Mouse (Mus musculus) A20 (cell line): Measurements from ENCODE around the gene Clpsl2.
"Not testable (repeated sequence)": the region's sequence is repeated elsewhere in the genome, so short reads cannot be mapped to it uniquely, and the experiment has no call there.

Experiments used
- DNase-seq: peaks from one replicate; pipeline ENCODE4 v3.0.0-alpha.2; 2011; ENCODE audit warnings: low read depth, low spot score

The Clpsl2 gene

GRCm38 (mm10) chr17:28521071-28521726 lies 28.0 kb upstream of the Clpsl2 start:
- DNase-seq, result no peak

DNA sequence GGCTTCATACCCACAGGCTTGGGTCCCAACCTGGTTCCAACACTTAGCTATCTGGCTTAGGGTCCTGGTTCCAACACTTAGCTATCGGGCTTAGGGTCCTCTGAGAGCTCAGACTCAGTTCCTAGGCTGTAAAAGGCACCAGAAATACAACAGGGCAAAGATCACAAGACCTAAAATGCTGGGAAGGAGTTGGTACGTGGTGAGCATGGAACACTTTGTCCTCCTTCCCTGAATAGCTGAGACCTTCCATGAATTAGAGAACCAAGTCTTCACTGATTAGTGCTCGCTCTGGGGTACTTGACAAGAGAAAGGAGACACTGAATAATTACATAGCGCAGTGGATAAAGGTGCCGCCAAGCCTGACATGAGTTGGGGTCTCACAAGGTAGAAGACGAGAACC lies 27.3 kb upstream of the Clpsl2 start:
- DNase-seq, result no peak

DNA sequence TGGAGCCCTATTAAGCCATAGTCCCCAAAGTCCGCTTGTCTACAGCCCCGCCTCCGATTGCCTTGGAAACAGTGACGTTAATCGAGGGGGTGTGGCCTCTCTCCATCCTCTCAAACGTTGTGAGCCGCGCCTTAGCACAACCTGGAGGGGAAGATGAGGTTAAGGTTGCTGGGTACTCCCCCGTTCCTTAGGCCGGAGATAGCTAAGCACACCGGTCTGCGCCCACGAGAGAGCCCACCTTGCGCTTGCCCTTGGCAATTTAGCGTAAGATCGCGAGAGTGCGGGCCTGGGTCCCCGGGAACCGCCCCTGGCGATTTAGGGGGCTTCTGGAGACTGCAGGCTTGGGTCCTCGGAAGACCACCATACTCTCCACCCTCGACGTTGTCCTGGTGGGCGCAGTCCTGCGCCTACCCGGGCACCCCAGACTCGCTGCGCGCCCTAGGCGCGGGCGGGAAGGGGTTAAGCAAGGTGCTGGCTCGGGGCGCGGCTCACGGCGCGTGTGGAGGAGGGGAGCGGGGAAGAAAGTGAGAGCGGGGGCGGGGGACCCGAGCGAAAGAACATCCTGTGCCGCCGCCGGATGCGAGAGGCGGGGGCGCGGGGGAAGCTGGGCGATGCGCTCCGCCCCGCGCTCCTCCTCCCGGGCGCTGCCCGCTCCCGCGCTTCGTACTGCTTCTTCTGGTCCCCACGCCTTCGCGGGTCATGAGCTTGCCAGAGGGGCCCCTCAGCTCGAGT lies 26.4 kb upstream of the Clpsl2 start:
- peak; percentile 94 for DNase-seq

DNA sequence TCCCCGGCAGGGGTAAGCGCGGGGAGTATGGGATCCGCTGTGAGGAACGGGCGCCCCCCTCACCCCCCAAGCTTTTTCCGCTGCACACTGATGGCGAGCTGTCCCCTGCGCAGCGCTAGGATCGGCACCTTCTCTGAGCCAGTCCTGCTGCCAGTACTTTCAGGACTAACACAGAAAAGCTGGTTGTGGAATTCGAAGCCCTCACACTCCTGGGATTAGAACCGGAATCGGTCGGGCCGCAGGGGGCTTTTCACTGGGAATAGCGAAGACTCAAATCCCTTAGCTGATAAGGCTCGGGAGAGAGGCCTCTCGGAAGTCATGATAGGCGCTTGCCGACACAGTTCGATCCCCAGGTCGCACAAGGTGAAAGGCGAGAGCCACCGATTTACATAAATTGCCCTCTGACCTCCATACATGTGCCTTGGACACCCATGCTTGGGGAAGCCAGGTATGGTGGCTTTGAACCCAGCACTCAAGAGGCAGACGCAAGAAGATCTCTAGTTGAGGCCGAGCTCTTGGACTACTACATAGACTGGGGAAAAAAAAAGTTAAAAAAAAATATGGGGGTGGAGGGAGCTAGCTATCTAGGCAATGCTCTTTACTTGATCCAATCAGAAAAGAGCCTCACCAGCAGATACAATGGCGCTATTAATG lies 25.7 kb upstream of the Clpsl2 start:
- peak; percentile 83 for DNase-seq

DNA sequence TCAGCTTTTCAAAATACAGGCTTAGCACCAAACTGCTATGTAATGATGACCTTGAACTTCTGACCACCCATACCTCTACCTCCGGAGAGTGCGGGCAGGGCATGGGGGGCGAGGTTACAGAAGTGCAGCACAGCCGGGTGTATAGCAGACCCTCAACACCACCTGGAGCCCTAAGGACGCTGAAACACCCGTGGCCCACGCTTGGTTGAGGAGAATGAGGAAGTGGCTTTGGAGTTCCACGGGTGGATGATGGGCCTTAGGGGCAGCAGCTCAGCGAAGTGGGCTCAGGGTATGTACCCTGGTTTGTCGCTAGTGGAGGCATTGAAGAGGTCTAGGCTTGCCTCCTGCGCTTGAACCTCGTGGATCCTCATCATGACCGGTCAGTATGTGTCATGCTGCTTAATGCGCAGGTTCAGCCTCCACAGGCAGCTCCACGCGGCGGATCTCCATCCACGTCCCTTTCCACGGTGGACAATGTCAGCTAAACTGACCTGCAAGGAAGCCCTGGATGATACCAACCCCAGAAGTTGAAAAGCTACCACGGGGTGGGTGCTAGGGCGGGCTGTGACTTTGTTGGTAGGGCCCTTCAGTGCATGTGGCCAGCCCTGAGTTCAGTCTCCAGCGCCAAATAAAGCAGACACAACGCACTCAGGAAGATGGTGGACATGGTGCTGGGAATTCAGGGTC lies 25.1 kb upstream of the Clpsl2 start:
- DNase-seq, result no peak

GRCm38 (mm10) chr17:28524831-28525430 lies 24.3 kb upstream of the Clpsl2 start:
- peak; percentile 72 for DNase-seq

DNA sequence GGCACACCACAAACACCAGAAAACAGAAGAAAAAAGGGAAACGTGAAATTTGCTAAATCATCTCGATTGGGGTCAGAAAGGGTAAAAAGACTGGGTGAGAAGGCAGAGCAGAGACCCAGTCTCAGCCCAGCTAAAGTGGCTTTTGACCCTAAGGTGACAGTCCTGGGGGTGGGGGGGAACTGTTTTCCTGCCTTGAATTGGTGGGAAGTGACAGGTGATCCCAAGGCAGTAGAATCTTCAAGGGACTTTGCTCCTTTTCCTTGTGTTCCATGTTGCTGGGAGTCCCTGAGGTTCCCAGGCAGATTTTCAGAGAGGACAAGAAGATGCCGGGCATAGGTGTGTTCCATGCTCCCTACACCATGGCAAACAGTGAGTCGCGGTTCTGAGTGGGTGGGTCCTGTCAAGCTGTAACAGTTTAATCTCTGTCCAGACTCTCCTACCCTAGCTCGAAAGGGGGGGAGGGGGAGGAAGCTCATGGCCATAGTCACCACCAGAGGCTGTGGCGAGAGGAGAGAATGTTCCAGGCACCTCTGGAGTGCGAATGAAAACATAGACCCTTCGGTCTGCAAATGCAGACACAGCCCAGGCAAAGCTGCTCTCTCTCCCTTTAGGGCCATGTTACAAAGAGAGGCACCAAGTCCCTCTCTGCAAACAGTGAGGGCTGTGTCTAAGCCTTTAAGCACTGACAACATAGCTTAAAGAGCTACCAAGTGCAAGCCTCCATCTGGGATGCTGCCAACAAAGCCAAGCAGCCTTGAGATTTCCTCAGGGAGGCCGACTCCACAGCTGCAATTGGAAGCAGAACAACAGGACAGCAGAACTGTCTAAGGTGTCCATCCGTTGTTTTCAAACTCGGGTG lies 21.8 kb upstream of the Clpsl2 start:
- no peak for DNase-seq

DNA sequence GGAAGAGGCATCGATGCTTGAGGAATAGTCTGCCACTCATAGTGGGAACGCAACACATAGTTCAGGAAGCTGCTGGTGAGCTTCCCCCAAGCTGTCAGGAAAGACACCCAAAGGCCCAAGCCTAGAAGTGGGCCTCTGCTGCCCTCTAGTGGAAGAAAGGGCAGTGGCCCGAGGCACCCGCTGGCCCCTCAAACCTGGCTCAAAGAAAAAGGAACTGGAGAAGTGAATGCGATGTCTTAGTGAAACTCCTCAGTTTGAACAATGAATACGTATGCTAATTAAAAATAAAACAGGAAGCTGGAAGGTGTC lies 21.2 kb upstream of the Clpsl2 start:
- DNase-seq, result peak; percentile 87

GRCm38 (mm10) chr17:28529116-28529515 lies 20.1 kb upstream of the Clpsl2 start:
- DNase-seq, result no peak

- no peak for DNase-seq
These were observed 18.7 kb upstream of the Clpsl2 start, which contains the start of gene Armc12 for GRCm38 (mm10) chr17:28530506-28530905. Gene Armc12, plus strand, starts transcription at chr17:28530806.

DNA sequence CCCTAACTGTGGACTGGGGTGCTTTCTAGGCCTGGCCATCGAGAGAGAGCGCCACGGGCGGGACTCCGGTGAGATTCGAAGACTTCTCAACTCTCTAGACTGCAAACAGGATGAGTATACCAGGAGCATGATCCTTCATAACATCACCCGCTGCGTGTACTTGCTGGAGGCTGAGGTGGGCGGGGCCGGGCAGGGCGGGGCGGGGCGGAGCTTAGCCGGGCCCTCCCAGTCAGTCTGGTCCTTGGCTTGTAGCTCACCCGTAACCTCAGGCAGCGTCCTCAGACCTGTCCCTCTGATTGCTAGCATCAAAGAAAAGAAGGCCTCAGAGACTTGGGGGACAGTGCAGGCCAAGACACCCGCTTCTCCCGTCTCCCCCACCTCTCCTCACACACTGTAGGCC lies 17.3 kb upstream of the Clpsl2 start:
- DNase-seq, result peak; percentile 78

DNA sequence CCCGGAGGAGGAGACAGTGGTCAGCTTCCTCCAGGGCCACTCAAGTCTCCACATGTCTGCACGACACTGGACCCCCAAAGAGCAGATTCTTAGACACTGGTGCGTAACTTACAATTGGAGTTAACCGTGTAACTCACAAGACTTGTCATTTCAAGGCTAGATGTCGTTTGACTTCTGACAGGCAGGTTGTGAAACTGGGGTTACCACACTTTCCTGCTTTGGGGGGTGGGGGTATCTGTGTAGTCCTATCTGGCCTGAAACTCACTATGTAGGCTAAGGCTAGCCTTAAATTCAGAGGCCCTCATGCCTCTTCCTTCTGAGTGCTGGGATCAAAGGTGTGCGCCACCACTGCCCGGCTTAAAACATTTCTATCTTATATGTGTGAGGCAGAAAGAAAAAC lies 16.7 kb upstream of the Clpsl2 start:
- DNase-seq, result no peak

GRCm38 (mm10) chr17:28533327-28533726 lies 15.9 kb upstream of the Clpsl2 start:
- DNase-seq, result no peak

GRCm38 (mm10) chr17:28537881-28538280 lies 11.3 kb upstream of the Clpsl2 start:
- DNase-seq, result no peak

DNA sequence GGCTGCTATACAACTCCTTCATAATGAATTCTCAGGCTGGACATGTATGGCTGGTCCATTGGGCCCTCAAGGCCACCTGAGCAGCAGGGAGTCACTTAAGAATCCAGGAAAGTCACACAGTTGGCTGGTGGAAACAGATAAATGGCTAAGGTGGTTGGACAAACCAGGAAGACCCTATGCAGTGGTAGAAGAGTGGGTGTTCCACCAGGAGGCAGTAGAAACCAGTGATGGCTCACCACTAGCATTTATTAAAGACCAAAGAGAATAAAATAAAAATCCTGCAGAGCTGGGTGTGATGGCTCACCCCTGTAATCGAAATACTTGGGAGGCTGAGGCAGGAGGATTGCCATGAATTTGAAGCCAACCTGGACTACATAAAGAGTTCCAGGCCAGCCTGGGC lies 2.3 kb upstream of the Clpsl2 start:
- DNase-seq, result no peak

- no peak for DNase-seq
These were observed 661 bp upstream of the Clpsl2 start for GRCm38 (mm10) chr17:28548550-28548949.

DNA sequence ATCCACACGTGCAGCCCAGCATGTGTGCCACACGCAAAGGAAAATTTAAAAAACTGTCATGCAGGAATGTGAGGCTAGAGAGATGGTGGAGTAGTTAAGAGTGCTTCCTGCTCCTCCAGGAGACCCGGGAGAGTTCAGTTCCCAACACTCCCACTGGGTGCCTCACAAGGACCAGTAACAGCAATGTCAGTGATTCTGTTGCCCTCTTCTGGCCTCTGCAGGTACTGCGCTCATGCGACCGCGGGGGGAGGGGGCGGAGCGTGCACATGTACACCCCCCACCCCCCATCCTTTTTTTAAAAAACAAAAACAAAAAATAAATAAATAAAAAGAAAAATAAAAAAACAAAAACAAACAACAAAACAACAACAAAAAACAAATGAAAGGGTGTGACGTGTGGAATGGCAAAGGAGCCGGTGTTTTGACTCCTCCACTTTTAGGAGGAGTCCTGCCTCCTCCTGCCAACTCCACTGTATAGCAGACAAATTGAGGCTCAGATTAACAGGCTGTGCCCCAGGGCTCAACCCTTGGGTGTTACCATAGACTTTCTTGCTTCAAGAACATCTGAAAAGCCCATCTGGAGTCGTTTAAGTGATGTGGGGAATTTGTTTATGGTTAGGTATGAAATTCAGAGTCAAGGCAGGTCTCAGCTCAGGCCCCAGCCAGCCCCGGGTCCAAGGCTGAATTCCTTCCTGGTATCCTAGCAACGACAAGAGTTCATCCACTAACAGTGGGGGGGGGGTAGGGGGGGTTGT lies 4.0 kb downstream of the Clpsl2 start:
- DNase-seq, result peak; percentile 71

DNA sequence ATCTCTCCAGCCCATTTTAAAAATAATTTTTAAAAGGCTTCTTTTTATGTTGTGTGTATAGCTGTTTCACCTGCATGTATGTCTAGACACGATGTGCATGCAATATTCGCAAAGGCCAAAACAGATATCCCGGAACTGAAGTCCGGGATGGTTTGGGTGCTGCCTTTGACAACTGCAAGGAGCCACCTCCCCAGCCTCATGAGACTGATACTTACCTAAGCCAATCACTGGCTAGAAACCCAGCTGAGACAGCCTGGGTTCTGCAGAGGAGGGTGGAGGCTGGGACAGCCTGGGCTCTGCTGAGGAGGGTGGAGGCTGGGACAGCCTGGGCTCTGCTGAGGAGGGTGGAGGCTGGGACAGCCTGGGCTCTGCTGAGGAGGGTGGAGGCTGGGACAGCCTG lies 4.8 kb downstream of the Clpsl2 start:
- not testable (repeated sequence) for DNase-seq

DNA sequence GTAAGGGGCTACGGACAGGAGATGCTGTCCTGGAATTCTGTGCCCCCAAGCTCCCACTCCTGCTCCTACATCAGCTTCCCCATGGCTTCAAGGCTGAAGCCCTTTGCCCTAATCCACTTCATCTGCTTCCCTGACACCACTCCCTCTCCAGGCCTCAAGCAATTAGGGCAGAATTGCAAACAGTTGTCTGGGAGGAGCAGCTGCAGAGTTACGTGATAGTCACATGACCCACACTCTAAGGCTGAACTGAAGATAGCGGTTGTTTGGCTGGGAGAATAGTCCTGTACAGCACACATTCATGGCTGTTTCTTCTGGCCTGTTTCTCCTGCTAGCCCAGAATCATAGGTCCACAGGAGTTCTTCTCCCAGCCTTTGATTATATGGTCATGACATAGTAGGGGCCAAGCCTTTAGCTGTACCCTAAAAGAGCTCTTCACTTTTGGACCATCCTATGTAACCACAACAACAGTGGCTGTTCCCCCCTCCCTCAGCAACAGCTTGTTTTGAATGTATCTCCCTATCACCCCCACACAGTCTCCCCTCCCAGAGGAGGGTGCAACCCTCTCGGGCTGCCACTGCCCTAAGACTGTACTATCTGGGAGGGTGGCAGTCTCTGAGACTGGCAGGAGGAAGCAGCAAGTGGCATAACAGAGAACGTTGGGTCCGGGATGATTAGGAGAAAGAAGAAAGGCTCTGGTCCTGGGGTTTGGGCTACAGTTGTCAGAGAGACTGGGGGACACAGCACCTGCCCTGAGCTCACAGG lies 7.6 kb downstream of the Clpsl2 start:
- DNase-seq, result peak; percentile 30

GRCm38 (mm10) chr17:28557772-28558171 lies 8.6 kb downstream of the Clpsl2 start:
- no peak for DNase-seq
